Mouse (Mus musculus): Measurements from ENCODE around the gene Sez6l2. TPM values are rescaled to one million over a fixed set of nuclear protein-coding genes. Genes with fewer than 3 reads are reported as not detected.

Sez6l2 gene
- polyA plus RNA-seq, 1 experiment from 2014 or later: 0.19 TPM

GRCm38 (mm10) chr7:126961095-126961494, 10.7 kb downstream of the Sez6l2 start:
- Histone ChIP-seq H3K4me3 (no peak overlapping the region), H3K4me2 (no peak overlapping the region), H3K9me3 (no peaks in the 10 kb centered on the region), H3K36me3 (no peaks in the 10 kb centered on the region), H3K4me1 (peaks cover 5% of the 10 kb centered on the region; the same call in 1 of the 2 replicates), H3K9ac (no peak overlapping the region), H3K27ac (replicated peaks) (no peak overlapping the region), H3K27me3 (replicated peaks) (peaks cover 45% of the 10 kb centered on the region)
- 73% methylated on average over 5 of the region's 5 CpGs for WGBS
- no peak for ATAC-seq (ENCODE audit: extremely low read depth, insufficient number of reproducible peaks, low FRiP score, low TSS enrichment)

GRCm38 (mm10) chr7:126961965-126962364, 11.6 kb downstream of the Sez6l2 start:
- H3K27ac ChIP-seq (replicated peaks): no peak overlapping the region
- H3K9me3 ChIP-seq: no peaks in the 10 kb centered on the region
- H3K36me3 ChIP-seq: no peaks in the 10 kb centered on the region
- 81% methylated on average over 4 of the region's 4 CpGs for WGBS
- no peak overlapping the region for H3K9ac ChIP-seq
- no peak overlapping the region for H3K4me2 ChIP-seq
- peaks cover 45% of the 10 kb centered on the region for H3K27me3 ChIP-seq (replicated peaks)
- H3K4me1 ChIP-seq: peaks cover 5% of the 10 kb centered on the region; the same call in 1 of the 2 replicates
- no peak for ATAC-seq (ENCODE audit: extremely low read depth, insufficient number of reproducible peaks, low FRiP score, low TSS enrichment)
- no peak overlapping the region for H3K4me3 ChIP-seq

- Histone ChIP-seq H3K9me3 (no peaks in the 10 kb centered on the region), H3K9ac (no peak overlapping the region), H3K27ac (replicated peaks) (no peak overlapping the region), H3K4me2 (no peak overlapping the region), H3K4me3 (no peak overlapping the region), H3K36me3 (no peaks in the 10 kb centered on the region), H3K4me1 (peaks cover 5% of the 10 kb centered on the region; the same call in 1 of the 2 replicates), H3K27me3 (replicated peaks) (peaks cover 39% of the 10 kb centered on the region)
- WGBS: 25% methylated on average over 19 of the region's 19 CpGs
- no peak for ATAC-seq (ENCODE audit: extremely low read depth, insufficient number of reproducible peaks, low FRiP score, low TSS enrichment)
Observed at GRCm38 (mm10) chr7:126963548-126964286, 13.4 kb downstream of the Sez6l2 start.

GRCm38 (mm10) chr7:126965568-126965967, 15.2 kb downstream of the Sez6l2 start:
- H3K36me3 ChIP-seq: no peaks in the 10 kb centered on the region
- ATAC-seq (ENCODE audit: extremely low read depth, insufficient number of reproducible peaks, low FRiP score, low TSS enrichment): no peak
- no peak overlapping the region for H3K4me2 ChIP-seq
- H3K27me3 ChIP-seq (replicated peaks): peaks cover 39% of the 10 kb centered on the region
- no peak overlapping the region for H3K9ac ChIP-seq
- H3K9me3 ChIP-seq: no peaks in the 10 kb centered on the region
- H3K4me3 ChIP-seq: no peak overlapping the region
- H3K27ac ChIP-seq (replicated peaks): no peak overlapping the region
- peaks cover 5% of the 10 kb centered on the region; the same call in 1 of the 2 replicates for H3K4me1 ChIP-seq
- WGBS: 45% methylated on average over 3 of the region's 3 CpGs

- 65% methylated on average over 6 of the region's 6 CpGs for WGBS
- Histone ChIP-seq H3K4me2 (no peak overlapping the region), H3K9me3 (no peaks in the 10 kb centered on the region), H3K4me3 (no peak overlapping the region), H3K4me1 (peaks cover 5% of the 10 kb centered on the region; the same call in 1 of the 2 replicates), H3K27ac (replicated peaks) (no peak overlapping the region), H3K27me3 (replicated peaks) (peaks cover 24% of the 10 kb centered on the region), H3K36me3 (no peaks in the 10 kb centered on the region), H3K9ac (no peak overlapping the region)
- no peak for ATAC-seq (ENCODE audit: extremely low read depth, insufficient number of reproducible peaks, low FRiP score, low TSS enrichment)
Observed at GRCm38 (mm10) chr7:126967361-126967760, 17.0 kb downstream of the Sez6l2 start.

- no peak overlapping the region for H3K27ac ChIP-seq (replicated peaks)
- no peaks in the 10 kb centered on the region for H3K27me3 ChIP-seq (replicated peaks)
- 11% methylated on average over 8 of the region's 8 CpGs for WGBS
- H3K4me1 ChIP-seq: peaks cover 16% of the 10 kb centered on the region
- peak overlapping the region; percentile 92 for H3K4me2 ChIP-seq
- peaks cover 28% of the 10 kb centered on the region for H3K36me3 ChIP-seq
- no peak for ATAC-seq (ENCODE audit: extremely low read depth, insufficient number of reproducible peaks, low FRiP score, low TSS enrichment)
- peak overlapping the region; percentile 73 for H3K9ac ChIP-seq
- no peaks in the 10 kb centered on the region for H3K9me3 ChIP-seq
- peak overlapping the region; percentile 97 for H3K4me3 ChIP-seq
Observed at GRCm38 (mm10) chr7:126975493-126975892, 25.1 kb downstream of the Sez6l2 start.

- Histone ChIP-seq H3K9ac (peak within 1 kb of the TSS; percentile 96), H3K9me3 (no peaks in the 10 kb centered on the region), H3K27me3 (replicated peaks) (no peaks in the 10 kb centered on the region), H3K27ac (replicated peaks) (peak within 1 kb of the TSS; percentile 92), H3K4me1 (peaks cover 16% of the 10 kb centered on the region), H3K4me2 (peak within 1 kb of the TSS; percentile 92), H3K4me3 (peak within 1 kb of the TSS; percentile 97), H3K36me3 (peaks cover 30% of the 10 kb centered on the region)
- WGBS: 0% methylated on average over 1 of the region's 1 CpGs
- ATAC-seq (ENCODE audit: extremely low read depth, insufficient number of reproducible peaks, low FRiP score, low TSS enrichment): no peak
Observed at GRCm38 (mm10) chr7:126975893-126975949, 25.4 kb downstream of the Sez6l2 start, which contains the start of gene Cdipt. Gene Cdipt (plus strand): TSS chr7:126975914.

- Histone ChIP-seq H3K4me2 (peak within 1 kb of the TSS; percentile 92), H3K9ac (peak within 1 kb of the TSS; percentile 96), H3K27ac (replicated peaks) (peak within 1 kb of the TSS; percentile 92), H3K36me3 (peaks cover 35% of the 10 kb centered on the region), H3K27me3 (replicated peaks) (no peaks in the 10 kb centered on the region), H3K4me1 (peaks cover 16% of the 10 kb centered on the region), H3K9me3 (no peaks in the 10 kb centered on the region), H3K4me3 (peak within 1 kb of the TSS; percentile 97)
- ATAC-seq (ENCODE audit: extremely low read depth, insufficient number of reproducible peaks, low FRiP score, low TSS enrichment): peak; percentile 87
- under 1% methylated on average over 55 of the region's 55 CpGs for WGBS
Observed at GRCm38 (mm10) chr7:126975950-126976866, 25.8 kb downstream of the Sez6l2 start, which contains the start of gene Cdiptos. Gene Cdiptos (minus strand): TSS chr7:126976098.

GRCm38 (mm10) chr7:126976878-126977459, 26.6 kb downstream of the Sez6l2 start:
- H3K27ac ChIP-seq (replicated peaks): peak overlapping the region; percentile 92
- peak overlapping the region; percentile 92 for H3K4me2 ChIP-seq
- H3K27me3 ChIP-seq (replicated peaks): no peaks in the 10 kb centered on the region
- no peaks in the 10 kb centered on the region for H3K9me3 ChIP-seq
- peaks cover 39% of the 10 kb centered on the region for H3K36me3 ChIP-seq
- peak overlapping the region; percentile 96 for H3K9ac ChIP-seq
- H3K4me3 ChIP-seq: peak overlapping the region; percentile 97
- peaks cover 16% of the 10 kb centered on the region for H3K4me1 ChIP-seq
- no peak; the same call in 1 of the 2 replicates for ATAC-seq (ENCODE audit: extremely low read depth, insufficient number of reproducible peaks, low FRiP score, low TSS enrichment)
- 24% methylated on average over 14 of the region's 14 CpGs for WGBS

GRCm38 (mm10) chr7:126978841-126979240, 28.5 kb downstream of the Sez6l2 start:
- Histone ChIP-seq H3K36me3 (peaks cover 39% of the 10 kb centered on the region), H3K9me3 (no peaks in the 10 kb centered on the region), H3K9ac (no peak overlapping the region), H3K4me2 (no peak overlapping the region), H3K4me1 (peaks cover 16% of the 10 kb centered on the region), H3K4me3 (no peak overlapping the region), H3K27ac (replicated peaks) (no peak overlapping the region), H3K27me3 (replicated peaks) (no peaks in the 10 kb centered on the region)
- 88% methylated on average over 6 of the region's 6 CpGs for WGBS
- ATAC-seq (ENCODE audit: extremely low read depth, insufficient number of reproducible peaks, low FRiP score, low TSS enrichment): no peak

GRCm38 (mm10) chr7:126981601-126982000, 31.2 kb downstream of the Sez6l2 start:
- H3K4me2 ChIP-seq: no peak overlapping the region
- no peak overlapping the region for H3K27ac ChIP-seq (replicated peaks)
- H3K36me3 ChIP-seq: peaks cover 39% of the 10 kb centered on the region
- H3K9ac ChIP-seq: no peak overlapping the region
- no peak for ATAC-seq (ENCODE audit: extremely low read depth, insufficient number of reproducible peaks, low FRiP score, low TSS enrichment)
- H3K4me3 ChIP-seq: no peak overlapping the region
- peaks cover 16% of the 10 kb centered on the region for H3K4me1 ChIP-seq
- H3K27me3 ChIP-seq (replicated peaks): no peaks in the 10 kb centered on the region
- WGBS: 86% methylated on average over 2 of the region's 2 CpGs
- no peaks in the 10 kb centered on the region for H3K9me3 ChIP-seq
